Mouse (Mus musculus) spleen, adult 2 months (tissue): ENCODE data around the gene Tmem127. TPM values are rescaled to one million over a fixed set of nuclear protein-coding genes. Genes with fewer than 3 reads are reported as not detected.
"Not testable (repeated sequence)": the region's sequence is repeated elsewhere in the genome, so short reads cannot be mapped to it uniquely, and the experiment has no call there.

Source experiments
- DNase-seq, 2 experiments: peaks; one replicate each; pipeline versions ENCODE4 v3.0.0 to v3.0.0-alpha.2; 2012 to 2021; ENCODE audit warnings: low spot score in 2 of 2, low read depth in 1 of 2
- H3K27ac ChIP-seq: fragments of 200-500 bp; 2 replicates; pipeline ENCODE4 v1.5.1; 2012; ENCODE audit warnings: low read length, inconsistent platforms; ENCODE audit not compliant: insufficient read depth
- H3K27me3 ChIP-seq: fragments of 200-500 bp; 2 replicates; pipeline ENCODE4 v1.6.1; 2012; ENCODE audit warnings: mild to moderate bottlenecking, moderate library complexity, low read length, inconsistent platforms; ENCODE audit not compliant: control insufficient read depth, insufficient read depth
- H3K36me3 ChIP-seq: fragments of 200-500 bp; 2 replicates; pipeline ENCODE4 v1.6.1; 2012; ENCODE audit warnings: mild to moderate bottlenecking, low read length, inconsistent platforms; ENCODE audit not compliant: control insufficient read depth, insufficient read depth
- H3K4me1 ChIP-seq: fragments of 200-500 bp; 2 replicates; pipeline ENCODE4 v1.6.1; 2011; ENCODE audit warnings: inconsistent platforms; ENCODE audit not compliant: control insufficient read depth, insufficient read depth, insufficient read length
- H3K4me3 ChIP-seq: fragments of 200-500 bp; 2 replicates; pipeline ENCODE4 v1.5.1; 2011; ENCODE audit warnings: mild to moderate bottlenecking, inconsistent platforms; ENCODE audit not compliant: insufficient read depth, insufficient read length; ENCODE audit errors: extremely low read depth
- CTCF ChIP-seq: fragments of 200-500 bp; IDR thresholded peaks from 2 replicates; pipeline ENCODE4 v1.5.1; 2011; ENCODE audit warnings: mild to moderate bottlenecking, inconsistent platforms; ENCODE audit not compliant: insufficient read depth, insufficient read length, insufficient replicate concordance; ENCODE audit errors: extremely low read depth
- POLR2A ChIP-seq: fragments of 200-500 bp; IDR thresholded peaks from 2 replicates; pipeline ENCODE4 v1.6.1; 2011; ENCODE audit warnings: low read depth, low read length, inconsistent platforms
- WGBS: fragments of 180-500 bp; shearing (Covaris S2); methylation state at CpG from one replicate; pipeline ENCODE4 v1.1.7; 2018; 5-methylcytosine and 5-hydroxymethylcytosine counted together
- polyA plus RNA-seq: library from polyadenylated mRNA; depleted of rRNA; stranded (reverse); fragments of >200 nt; gene quantifications from 2 replicates; pipeline ENCODE4 v1.2.3, GENCODE M21; 2012; rRNA removed

Gene Tmem127
- 59.9 and 88.7 TPM in 2 replicates for polyA plus RNA-seq

DNA sequence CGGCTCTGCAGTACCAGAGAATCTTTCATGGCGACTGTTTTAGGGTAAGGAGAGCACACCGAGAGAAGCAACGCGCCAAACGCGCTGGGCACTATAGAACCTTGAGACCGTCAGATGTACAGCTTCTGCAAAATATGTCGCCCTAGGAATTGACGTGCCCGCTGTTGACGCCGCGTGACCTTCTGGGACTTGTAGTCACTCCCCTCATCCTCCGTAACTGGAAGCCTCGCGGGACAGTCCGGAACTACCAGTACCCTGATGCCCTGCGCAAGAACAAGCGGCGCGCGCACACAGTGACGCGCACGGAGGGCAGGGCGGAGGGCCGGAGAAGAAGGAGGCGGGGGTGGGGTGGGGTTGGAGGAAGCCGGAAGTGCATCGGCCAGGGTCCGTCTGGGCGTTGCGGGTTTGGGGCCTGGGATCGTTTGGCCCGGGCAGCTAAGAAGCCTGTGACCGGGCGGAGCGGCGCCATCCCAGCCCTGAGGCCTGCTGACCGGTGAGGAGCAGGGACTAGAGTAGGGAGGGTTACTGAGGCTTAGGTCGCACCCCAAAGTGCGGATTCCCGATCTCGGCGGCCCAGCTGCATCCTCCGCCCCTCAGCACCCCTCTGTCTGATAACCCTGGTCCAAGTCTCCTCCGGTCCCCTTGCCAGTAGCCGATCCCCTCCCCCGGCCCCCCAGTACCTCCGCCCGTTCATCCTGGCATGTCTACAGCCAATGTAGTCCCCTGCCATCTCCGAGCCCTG is at the start of gene Tmem127, which contains the start of gene Ciao1:
Gene Tmem127 (plus strand): TSS at position 317 of the 742 bp plus-strand sequence.
Gene Ciao1 (minus strand): TSS at position 225 of the 742 bp plus-strand sequence.
- peaks cover 2% of the 10 kb centered on the region; the same call in 1 of the 2 replicates for H3K4me1 ChIP-seq
- no peaks in the 10 kb centered on the region; the same call in 1 of the 2 replicates for H3K27me3 ChIP-seq
- peaks cover 18% of the 10 kb centered on the region for H3K36me3 ChIP-seq
- peak within 1 kb of the TSS; percentile 82 for H3K27ac ChIP-seq
- peak within 1 kb of the TSS; percentile 97 for H3K4me3 ChIP-seq
- WGBS = 2% methylated on average over 53 of the region's 53 CpGs
- TF ChIP-seq CTCF (no peak), POLR2A (peak; percentile 55)
- DNase-seq = peak; percentile 97 to 98

DNA sequence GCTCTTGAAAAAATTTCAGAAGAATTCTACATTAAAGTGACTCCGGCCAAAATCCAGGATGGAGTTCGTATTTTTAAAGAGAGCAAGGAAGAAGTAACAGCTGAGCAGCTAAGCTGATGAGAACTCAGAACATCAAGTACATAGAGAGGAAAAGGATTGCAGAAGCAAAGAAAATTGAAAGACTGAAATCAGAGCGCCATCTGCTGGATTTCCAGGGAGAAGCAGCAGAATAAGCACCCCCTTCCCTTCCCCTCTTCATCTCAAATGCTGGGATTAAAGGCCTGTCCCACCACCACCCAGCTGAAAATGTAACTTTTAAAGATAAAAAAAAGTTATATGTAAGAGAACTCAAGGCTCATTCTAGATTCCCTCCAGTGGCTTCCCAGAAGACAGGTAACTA is 42.8 kb upstream of the Tmem127 start:
- no peaks in the 10 kb centered on the region for H3K27me3 ChIP-seq
- H3K4me3 ChIP-seq = no peak overlapping the region
- DNase-seq = peak; percentile 46 to 53
- TF ChIP-seq CTCF = peak; percentile 52; the same call in 1 of the 2 replicates
- TF ChIP-seq POLR2A = no peak
- 30% methylated on average over 3 of the region's 3 CpGs for WGBS
- H3K36me3 ChIP-seq = no peaks in the 10 kb centered on the region; the same call in none of the 2 replicates
- H3K4me1 ChIP-seq = peaks cover 3% of the 10 kb centered on the region
- no peak overlapping the region for H3K27ac ChIP-seq

DNA sequence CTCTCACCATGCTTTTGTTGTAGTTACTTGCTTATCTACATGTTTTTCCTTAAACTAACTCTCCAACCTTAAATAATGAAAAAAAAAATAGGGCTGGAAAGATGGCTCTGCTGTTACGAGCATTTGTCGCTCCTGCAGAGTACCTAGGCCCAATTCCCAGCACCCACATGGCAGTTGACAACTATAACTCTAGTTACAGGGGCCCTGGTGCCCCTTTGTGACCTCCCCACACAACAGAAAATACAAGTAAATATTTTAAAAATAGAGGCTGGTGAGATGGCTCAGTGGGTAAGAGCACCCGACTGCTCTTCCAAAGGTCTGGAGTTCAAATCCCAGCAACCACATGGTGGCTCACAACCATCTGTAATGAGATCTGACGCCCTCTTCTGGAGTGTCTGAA is 41.8 kb upstream of the Tmem127 start:
- not testable (repeated sequence) for H3K27me3 ChIP-seq, DNase-seq, H3K36me3 ChIP-seq, H3K4me3 ChIP-seq, H3K27ac ChIP-seq, H3K4me1 ChIP-seq
- WGBS = 92% methylated on average over 4 of the region's 4 CpGs

- DNase-seq = no peak
- TF ChIP-seq CTCF (no peak), POLR2A (no peak)
- no peak overlapping the region for H3K27ac ChIP-seq
- H3K27me3 ChIP-seq = no peaks in the 10 kb centered on the region
- H3K36me3 ChIP-seq = peaks cover 9% of the 10 kb centered on the region
- no peak overlapping the region for H3K4me3 ChIP-seq
- H3K4me1 ChIP-seq = peaks cover 3% of the 10 kb centered on the region
- 91% methylated on average over 2 of the region's 2 CpGs for WGBS
These were observed 40.8 kb upstream of the Tmem127 start for GRCm38 (mm10) chr2:127206916-127207315.

DNA sequence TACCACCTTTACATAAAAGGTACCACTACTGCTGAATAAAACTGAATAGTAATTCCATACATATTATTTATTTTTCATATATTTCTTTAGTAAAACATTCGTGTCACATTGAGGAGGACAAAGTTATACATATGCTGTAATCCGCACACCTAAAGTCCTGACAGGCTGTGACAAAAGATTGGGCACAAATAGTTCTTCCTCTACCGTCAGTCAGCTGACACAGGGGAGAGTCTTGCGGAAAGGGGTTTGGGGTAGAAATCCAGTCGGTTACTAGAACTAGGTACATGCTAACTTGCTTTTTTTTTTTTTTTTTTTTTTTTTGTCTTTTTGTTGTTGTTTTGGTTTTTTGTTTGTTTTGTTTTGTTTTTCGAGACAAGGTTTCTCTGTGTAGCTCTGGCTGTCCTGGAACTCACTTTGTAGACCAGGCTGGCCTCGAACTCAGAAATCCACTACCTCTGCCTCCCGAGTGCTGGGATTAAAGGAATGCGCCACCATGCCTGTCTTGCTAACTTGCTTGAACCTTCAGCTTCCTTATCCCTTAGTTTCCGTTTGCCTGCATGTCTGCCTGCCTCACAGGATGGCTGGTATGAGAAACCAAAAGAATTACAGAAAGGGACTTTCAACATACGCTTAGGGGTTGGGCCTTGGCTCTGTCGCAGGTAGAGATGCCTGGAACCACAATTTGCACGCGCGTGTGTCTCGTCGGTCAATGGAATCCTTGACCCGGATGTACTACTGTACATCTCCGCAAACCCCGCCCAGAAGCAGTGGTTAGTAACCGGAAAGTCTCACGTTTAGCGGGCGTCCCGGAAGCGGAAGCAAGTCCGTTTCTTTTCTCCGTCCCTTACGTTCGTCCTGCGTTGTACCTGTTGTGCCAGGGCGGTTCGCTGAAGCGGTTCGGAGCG is 39.9 kb upstream of the Tmem127 start, which contains the start of the genes 1810024B03Rik and Snrnp200:
Gene 1810024B03Rik (minus strand): TSS at position 734 of the 905 bp plus-strand sequence.
Gene Snrnp200 (plus strand): TSS at position 840 of the 905 bp plus-strand sequence.
- peak; percentile 91 to 97 for DNase-seq
- 10% methylated on average over 36 of the region's 36 CpGs for whole genome bisulfite sequencing
- H3K36me3 ChIP-seq = peaks cover 15% of the 10 kb centered on the region
- peak within 1 kb of the TSS; percentile 82 for H3K27ac ChIP-seq
- H3K27me3 ChIP-seq = no peaks in the 10 kb centered on the region
- peak within 1 kb of the TSS; percentile 91 for H3K4me3 ChIP-seq
- TF ChIP-seq CTCF (no peak), POLR2A (peak; percentile 56)
- peaks cover 3% of the 10 kb centered on the region for H3K4me1 ChIP-seq

- no peaks in the 10 kb centered on the region for H3K27me3 ChIP-seq
- 0% methylated on average over 17 of the region's 17 CpGs for WGBS
- H3K4me1 ChIP-seq = peaks cover 3% of the 10 kb centered on the region
- no peak for DNase-seq
- TF ChIP-seq CTCF = no peak
- TF ChIP-seq POLR2A = no peak
- peak overlapping the region; percentile 80 for H3K27ac ChIP-seq
- H3K36me3 ChIP-seq = peaks cover 16% of the 10 kb centered on the region
- peak overlapping the region; percentile 91 for H3K4me3 ChIP-seq
These were observed 39.3 kb upstream of the Tmem127 start for GRCm38 (mm10) chr2:127208452-127208769.
